Mouse (Mus musculus): ENCODE measurements at regions not wholly inside any gene's neighbourhood (a gene's known extent, or its start where the extent isn't known, plus 50 kb on each side); places are given as distances from the start of the nearest gene placed in this dataset.

- TF ChIP-seq CTCF (IDR thresholded peaks at IDR 0.05; ENCODE audit: extremely low read depth, insufficient read depth, low read length) (no peak), POLR2A (IDR thresholded peaks at IDR 0.05; ENCODE audit: extremely low read depth, insufficient read depth, low read length) (no peak)
Measured at GRCm38 (mm10) chr3:115788525-115788924, 73.7 kb upstream of the S1pr1 start.
